Mouse (Mus musculus): ENCODE results near the gene Fth1.
"Not testable (repeated sequence)": the region's sequence is repeated elsewhere in the genome, so short reads cannot be mapped to it uniquely, and the experiment has no call there.

Gene Fth1

DNA sequence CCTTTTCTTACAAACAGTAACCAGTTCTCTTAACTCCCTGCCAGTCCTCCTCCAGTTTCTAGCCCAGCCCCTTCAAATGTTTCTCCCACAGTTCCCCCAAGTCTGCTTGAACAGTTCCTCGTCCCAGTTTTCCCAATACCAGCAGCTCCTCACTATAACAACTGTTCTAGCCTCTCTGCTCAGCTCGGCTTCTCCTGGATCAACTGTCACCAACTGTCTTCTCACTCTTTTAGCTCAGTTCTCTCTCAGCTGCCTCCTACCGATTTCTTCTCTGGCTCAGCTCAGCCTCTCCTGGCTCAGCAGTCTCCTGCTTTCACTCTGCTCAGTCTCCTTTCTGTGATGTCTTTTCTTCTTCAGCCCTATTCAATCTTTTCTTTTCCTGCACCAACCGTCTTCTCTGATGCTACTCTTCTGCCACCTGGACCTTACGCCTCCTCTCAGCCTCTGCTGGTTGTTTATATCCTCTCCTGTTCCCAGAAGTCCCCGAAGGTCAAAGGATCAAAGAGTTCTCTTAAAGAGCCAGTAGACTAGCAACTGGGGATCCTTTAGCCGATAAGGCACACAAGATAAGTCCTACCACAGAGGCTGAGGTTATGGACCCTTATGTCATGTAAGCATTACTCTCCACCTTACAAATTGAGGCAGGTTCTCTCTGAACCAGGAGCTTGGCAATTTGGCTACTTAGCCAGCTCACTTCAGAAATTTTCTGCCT, 16.0 kb upstream of the Fth1 start:
- no peak for DNase-seq

DNA sequence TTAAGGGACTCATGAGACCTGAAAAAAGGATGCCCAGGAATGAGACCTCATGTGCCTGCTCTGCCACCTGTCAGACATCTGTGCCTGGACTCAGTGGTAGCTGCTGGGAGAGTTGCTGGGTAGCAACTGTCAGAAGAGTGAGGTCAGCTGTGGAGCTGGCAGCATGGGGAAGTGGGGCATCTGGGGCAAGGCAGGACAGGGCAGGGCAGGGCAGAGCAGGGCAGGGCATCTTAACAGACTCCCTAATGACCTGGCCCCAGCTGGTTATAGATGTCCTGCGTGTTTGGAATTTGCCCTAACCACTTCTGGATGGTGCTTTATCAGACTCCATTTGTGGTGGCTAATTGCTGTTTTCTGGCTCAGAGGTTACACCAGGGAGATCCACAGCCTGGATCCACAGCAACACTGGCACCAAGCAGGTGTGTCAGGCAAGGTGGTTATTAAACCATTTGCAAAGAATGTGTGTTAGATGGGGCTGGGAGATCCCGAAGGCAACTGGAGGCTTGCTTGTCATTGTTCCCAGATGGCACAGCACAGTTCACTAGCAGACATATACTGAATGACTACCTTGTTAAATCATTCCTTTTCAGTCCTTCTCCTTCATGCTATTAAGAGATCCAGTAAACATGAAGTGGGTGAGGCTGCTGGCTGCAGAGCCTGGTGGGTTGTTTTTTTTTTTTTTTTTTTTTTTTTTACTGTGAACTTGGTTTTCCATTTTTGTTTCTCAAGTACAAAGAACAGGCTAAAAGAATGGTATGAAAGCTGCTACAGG, 14.1 kb upstream of the Fth1 start:
- no peak for DNase-seq

DNA sequence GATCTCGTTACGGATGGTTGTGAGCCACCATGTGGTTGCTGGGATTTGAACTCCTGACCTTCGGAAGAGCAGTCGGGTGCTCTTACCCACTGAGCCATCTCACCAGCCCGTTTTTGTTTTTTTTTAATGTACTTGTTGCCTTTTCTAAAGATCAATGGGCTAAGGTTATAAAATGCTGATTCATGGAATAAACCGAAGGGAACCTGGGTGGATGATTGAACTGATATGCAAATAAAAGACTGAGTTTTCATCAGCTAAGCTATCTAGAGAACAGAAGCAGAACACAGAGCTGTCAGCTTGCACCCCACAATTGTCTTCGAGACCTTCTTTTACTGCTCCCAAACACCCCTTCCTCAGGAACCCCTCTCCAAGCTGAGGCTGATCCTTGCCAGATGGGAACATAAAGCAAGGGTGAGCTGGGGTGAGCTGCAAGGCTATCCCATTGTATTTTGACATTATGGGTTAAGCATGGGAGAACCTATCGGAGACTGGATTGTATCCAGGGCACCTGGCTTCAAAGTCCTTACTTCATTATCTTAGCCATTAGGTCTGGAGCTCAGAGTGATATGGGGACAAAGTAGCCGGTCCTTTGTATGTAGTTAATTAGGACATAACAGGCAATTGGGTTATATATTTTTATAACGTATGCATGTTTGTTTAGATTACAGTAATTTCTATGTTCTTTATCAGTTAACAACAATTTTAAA, 12.2 kb upstream of the Fth1 start:
- no peak for DNase-seq

DNA sequence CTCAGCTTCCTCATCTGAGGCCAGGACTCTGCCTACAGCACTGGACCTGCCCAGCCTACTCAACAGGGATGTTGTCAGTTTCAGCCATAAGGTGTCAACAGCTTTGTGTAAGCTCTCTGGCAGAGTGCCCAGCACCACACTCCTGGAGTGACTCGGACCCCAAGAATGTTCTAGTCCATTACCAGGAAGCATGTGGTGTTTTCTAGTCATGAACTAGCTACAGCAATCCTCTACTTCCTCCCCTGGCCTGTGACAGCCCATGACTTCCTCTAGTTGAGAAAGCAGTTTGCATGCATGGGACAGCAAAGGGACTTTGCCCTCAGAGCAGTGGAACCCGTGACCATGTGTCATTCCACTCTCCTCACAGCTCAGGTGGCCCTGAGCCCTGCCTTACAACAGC, 5.5 kb upstream of the Fth1 start:
- DNase-seq = not testable (repeated sequence)

DNA sequence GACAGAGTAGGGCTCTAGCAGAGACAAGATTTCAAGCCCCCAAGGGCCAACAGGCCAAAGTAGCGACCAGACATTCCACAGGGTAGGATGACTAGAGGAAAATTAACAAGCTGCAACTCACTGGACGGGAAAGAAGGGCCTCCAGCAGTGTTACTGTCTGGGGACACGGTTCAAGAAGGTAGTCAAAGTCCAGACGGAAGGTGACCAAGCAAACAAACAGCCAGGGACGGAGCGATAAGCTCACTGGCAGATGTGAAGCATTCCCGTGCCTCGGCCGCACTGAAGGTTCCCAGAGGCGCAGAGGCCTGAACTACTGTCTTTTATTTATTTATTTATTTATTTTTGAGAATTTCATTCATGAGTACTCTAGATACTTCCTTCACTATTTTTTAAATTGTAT, 3.3 kb upstream of the Fth1 start:
- DNase-seq = peak; percentile 91

DNA sequence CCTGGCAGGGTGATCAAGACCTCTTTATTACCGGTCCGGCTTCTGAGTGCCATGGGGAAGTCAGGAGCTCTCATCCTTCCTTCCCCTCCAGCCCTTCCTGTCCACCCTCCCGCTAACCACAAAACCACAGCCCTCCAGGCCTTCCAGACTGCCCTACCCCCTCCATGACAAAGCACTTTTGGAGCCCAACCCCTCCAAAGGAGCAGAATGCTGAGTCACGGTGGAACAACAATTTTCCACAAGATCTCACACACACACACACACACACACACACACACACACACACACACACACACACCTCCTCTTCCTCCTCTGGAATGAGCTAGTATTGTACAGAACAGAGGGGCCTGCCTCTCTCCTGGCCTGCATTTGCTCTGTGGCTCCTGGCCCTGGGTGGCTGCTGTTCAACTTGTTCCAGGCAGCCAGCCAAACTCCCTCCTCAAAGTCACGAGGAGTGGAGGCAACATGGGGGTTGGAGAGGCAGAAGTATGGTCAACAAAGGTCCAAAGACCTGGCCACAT, 1.9 kb upstream of the Fth1 start:
- DNase-seq = peak; percentile 96

DNA sequence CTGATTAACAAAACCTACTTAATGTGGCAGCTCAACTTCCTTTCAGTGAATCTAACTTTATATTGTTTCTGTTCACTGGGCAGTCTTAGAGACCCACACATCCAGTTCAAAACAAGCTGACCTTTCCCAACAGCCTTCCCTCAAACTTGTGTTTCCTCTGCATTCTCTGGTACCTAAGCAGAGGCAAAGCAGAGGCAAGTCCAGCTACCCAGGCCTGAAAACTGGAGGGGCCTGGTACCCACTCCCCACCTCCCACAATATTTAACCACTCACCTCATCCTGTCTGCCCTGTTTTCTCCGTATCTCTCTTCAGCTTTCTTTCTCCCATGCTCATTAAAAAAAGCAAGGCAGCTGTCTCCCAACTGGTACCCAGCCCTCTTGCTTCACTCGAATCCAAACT, 1.2 kb upstream of the Fth1 start:
- DNase-seq = no peak

DNA sequence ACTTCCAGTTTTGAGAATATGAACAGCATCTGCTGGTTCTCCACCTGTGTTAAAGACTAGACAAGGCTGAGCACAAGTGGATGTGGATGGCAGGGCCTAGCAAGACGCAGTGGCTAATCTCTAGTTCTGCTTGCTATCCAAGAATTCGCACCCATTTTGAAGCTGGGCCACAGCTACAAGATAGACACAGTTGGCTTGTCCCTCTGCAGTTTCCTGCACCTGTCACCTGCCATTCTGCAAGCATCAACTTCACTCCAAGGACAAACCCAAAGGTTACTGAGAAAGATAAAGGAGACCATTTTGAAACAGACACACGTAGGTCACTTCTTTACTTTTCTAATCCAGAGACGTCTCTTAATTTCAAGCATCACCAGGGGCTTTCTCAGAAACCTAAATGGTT, 1.2 kb downstream of the Fth1 start:
- no peak for DNase-seq

DNA sequence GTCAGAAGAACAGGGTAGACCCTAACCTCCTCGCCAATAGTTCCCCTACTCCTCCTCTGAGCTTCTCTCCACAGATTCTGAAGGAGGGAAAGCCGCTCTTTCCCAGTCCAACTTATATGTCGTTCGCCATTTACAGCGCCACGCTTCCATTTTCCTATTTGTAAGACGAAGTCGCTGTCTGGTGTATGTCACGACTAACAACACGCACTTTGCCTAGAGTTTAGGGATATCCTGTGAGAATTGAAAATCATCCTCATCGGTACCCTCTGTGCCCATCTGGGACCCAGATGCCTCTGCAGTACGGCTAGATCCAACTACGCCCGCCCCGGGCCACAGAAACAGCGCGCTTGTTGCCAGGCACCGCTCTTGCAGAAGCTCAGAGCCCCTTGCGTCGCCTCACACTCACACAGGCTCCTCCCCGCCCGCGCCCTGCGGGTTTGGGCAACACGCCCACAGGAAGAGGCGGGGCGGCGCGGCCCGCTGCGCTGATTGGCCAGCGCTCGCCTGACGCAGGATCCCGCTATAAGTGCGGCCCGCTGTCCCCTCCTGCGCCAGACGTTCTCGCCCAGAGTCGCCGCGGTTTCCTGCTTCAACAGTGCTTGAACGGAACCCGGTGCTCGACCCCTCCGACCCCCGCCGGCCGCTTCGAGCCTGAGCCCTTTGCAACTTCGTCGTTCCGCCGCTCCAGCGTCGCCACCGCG, 1.9 kb downstream of the Fth1 start:
- DNase-seq = peak; percentile 97

DNA sequence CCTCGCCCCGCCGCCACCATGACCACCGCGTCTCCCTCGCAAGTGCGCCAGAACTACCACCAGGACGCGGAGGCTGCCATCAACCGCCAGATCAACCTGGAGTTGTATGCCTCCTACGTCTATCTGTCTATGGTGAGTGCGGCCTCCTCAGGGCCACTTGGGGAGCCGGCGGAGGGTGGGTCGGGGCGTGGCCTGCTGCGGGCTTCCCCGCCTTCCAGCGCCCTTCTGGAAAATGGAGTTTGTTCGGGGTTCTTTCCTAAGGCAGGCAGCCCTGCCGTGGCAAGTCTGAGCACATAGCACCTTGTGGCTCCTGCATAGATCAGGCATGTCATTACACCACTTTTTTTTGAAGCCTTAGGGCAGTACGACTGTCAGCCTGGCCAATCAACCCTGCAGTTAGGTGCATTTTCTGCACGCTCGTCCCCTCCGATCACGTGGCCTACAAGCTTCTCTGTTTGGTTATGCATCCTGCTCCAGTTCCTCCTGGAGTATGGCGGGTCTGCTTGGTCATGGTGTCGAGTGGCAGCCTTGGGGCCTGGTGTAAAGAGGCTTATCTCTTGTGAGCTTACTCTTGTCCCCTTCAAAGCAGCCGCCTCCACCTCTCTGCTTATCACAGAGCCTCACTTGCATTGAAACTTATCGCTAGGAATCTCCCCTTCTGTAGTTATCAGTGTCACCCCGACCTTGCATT, 2.6 kb downstream of the Fth1 start:
- DNase-seq = peak; percentile 78

DNA sequence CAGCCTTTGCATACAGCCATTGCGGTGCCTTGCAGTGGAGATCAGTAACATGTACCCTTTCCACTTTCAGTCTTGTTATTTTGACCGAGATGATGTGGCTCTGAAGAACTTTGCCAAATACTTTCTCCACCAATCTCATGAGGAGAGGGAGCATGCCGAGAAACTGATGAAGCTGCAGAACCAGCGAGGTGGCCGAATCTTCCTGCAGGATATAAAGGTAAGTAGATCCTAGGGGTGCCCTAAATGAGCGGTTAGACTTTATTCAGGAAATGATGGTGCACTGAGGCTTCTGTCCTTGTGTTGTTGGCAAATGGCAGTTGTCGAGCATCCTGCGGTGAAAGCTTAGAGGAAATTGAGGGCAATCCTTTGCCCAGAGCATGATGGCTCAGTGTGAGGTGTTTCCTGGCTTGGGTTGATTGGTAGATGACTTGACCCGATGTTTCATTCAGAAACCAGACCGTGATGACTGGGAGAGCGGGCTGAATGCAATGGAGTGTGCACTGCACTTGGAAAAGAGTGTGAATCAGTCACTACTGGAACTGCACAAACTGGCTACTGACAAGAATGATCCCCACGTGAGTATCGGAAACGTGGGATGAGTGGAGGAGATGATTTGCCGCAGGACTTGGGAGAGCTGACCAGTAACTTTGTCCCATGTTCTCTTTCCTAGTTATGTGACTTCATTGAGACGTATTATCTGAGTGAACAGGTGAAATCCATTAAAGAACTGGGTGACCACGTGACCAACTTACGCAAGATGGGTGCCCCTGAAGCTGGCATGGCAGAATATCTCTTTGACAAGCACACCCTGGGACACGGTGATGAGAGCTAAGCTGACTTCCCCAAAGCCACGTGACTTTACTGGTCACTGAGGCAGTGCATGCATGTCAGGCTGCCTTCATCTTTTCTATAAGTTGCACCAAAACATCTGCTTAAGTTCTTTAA, 4.0 kb downstream of the Fth1 start:
- no peak for DNase-seq

DNA sequence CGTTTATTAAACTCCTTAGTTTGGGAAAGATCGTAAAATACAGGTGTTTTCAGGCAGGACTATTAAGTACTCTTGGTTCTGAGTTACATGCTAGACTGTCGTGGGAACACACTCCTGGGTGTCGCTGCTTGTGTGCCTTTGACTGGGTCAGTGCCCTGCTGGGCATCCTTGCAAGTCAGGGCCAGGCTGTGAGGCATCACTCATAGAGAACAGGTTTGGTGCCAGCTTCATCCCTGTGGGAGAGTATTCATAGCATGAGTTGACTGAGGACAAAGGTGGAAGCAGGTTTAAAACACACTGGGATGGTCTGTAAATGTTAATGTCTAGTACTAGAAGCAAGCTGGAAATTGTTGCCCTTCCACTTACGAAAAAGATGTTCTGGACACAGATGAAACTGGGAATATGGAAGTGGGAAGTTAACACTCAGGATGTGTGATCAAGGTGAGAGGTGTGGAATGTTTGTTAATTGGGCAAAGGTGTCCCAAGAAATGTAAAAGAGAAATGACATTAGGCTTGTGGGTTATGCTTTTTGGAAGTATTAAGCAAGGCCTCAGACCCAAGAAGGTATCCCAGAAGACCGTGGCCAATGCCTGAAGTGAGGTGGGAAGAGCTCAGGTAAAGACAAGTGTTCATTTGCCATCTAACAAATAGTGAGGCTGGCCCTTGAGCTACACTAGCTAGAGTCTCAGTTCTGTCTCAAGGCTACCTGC, 4.9 kb downstream of the Fth1 start:
- DNase-seq = no peak

DNA sequence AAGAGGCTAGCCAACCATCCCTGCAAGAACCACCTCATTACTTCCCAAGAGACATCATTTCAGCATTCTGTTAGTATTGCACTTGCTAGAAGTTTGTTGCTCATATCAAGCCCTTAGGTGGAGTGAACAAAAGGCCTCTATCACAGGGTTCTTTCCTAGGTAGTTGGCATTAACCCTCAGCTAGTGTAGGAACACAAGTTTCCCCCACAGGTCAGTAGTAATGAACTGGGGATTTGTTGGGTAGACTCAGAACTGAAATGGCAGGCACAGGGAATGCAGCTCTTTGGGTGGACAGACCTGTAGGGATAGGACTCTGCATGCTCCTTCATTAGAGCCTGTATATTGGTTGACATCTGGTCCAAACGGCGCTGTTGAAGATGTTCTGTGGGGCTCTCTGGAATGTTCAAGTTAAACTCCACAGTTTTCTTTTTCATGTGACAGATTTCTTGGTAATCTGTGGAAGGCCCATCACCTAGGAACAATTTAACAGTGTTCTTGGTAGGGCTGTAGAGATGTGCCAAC, 5.6 kb downstream of the Fth1 start:
- DNase-seq = no peak

DNA sequence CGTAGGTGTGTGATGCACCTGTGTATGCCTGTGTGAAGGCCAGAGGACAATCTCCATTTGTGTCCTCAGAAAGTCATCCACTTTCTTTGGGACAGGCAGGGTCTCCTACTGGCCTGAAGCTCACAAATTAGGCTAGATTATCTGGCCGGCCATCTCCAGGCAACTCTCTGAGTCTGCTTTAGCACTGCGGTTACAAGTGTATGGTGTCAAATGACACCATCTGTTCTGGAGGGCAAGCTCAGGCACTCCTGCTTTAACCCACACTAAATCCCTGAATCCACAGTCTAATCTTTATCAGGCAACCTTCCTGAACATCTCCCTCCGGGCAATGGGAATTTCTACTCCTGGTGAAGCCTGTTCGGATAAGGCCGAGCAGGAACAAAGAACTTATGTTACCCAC, 6.8 kb downstream of the Fth1 start:
- no peak for DNase-seq

DNA sequence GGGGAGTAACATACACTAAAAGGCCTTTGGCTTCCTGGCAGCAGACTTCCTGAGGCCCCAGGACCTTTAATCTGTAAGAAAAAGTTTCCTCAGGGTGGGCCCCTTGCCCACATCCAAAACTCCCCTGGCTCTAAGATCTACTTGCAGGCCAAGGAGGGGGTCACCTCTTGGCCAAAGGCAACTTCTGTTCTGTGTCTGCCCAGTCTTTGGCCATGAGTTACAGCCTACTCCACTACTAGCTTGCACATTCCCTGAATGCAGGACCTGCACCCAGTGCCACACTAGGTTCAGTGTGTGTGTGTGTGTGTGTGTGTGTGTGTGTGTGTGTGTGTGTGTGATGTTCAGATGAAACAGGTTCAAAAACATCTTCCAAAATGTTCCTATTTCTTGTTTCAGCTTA, 7.2 kb downstream of the Fth1 start:
- no peak for DNase-seq

DNA sequence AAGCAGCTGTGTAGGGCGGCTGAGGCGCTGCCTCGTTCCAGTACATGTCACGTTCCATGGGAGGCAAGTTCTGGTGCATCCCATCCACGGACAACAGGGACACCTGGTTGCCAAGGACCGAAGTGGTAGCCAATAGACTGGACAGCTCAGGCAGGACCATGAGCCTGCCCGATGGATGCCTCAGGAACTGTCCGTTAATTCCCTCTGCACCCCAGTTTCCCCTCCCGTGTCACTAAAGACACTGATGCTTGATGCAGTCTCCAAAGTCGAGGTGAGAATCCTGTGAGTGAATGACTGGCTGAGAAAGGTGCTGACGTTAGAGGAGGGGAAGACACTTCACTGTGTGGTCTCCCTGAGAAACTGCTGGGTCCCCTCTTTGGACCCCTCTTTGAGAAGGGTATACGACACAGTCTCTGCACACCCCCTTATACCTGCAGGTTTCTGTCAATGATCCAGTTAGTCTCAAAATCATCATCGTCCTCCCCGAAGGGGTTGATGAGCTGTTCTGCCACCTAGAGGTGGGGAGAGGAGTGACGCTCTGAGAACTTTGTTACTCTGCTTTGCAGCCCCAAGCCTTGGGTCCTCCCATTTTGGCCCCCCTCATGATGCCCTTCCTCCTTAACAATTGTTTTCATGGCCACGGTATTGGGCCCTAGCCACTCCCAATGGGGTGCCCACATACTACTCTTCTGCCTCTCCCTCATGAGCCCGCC, 8.9 kb downstream of the Fth1 start:
- no peak for DNase-seq

DNA sequence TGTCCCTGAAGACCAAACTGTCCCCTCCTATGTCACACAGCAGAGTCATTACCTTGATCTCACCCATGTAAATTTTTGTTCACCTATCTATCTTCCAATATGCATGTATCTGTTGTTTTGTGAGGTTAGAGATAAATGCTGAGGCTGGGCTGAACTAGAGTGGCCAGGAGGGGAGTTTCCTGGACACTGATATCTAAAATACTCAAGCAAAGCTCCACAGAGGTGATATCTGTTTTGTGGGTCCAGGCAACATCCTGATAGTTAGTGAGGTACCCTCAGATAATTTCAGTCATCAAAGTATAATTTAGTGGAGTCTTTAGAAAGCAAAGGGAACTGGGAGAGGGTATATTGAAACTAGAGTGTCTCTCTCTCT, 9.5 kb downstream of the Fth1 start:
- DNase-seq = no peak

DNA sequence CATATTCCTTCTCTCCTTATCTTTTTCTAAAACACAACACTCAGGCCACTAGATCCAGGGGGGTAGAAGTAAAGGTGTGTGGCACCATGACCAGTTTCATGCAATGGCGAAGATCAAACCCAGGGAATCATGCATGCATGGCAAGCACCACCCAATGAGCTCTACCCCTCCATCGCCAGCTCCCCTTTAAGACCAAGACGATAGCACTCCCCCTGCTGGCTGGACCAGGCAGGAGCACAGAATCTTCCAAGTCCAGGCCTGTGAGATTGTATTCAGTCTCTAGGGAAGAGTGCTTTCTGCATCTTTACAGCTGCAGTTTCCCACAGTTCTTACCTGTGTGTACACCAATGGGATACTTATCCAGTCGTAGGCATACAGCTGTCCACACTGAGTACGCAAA, 10.9 kb downstream of the Fth1 start:
- DNase-seq = peak; percentile 84

DNA sequence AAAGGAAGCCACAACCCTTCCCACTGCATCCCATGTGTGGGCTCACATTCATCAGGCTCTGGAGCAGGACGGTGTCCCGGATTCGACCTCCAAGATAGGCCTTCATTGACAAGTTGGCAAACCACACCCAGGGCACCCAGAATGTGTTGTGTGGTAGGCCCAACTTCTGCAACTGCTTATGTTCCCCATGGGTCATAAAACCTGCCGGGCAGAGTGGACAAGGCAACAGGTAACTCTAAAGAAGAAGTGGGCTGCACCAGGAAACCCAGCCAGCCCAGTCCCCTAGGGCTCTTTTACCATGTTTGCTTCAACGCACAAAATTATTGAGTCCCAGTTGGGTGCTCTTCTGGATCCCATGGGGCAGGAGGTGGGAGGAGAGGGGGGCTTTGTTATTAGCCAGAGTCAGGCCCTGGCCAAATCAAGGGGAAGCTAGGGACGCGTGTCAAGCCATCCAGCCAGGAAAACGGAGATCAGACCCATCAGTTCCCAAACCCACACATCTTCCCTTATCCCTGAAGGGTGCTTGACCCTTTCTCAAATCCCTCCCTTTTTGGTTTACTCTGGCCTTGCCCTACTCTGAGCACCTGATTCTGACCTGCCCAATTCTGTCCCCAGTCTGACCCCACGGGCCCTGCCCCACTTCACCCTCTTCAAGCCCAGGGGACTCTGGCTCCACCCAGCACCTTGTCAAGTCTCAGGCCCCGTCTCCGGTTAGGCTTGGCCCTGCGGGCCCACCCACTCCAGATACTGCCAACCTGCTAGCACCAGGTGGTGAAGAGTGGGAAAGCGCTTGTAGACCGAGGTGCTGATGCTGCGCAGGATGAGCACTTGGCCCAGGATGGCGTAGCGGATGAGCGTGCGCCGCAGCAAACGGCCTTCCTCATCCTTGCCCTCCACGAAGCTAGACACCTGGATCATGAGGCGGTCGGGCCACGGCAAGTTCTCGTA, 11.9 kb downstream of the Fth1 start:
- DNase-seq = no peak

Measured in kidney, adult 9 months (tissue).